Mouse (Mus musculus): ENCODE results near the gene Eml3. TPM values are rescaled to one million over a fixed set of nuclear protein-coding genes. Genes with fewer than 3 reads are reported as not detected.

The Eml3 gene
- polyA plus RNA-seq, 1 experiment from 2014 or later = 16.0 TPM

GRCm38 (mm10) chr19:8927891-8928525, 1.3 kb upstream of the Eml3 start:
- Histone ChIP-seq H3K4me3 (ENCODE audit: low read length) (no peak overlapping the region), H3K27me3 (ENCODE audit: control insufficient read depth, insufficient read depth, low read length) (no peaks in the 10 kb centered on the region), H3K9ac (ENCODE audit: low read length) (no peak overlapping the region), H3K36me3 (ENCODE audit: control insufficient read depth, insufficient read depth) (peaks cover 16% of the 10 kb centered on the region), H3K9me3 (replicated peaks; ENCODE audit: control insufficient read depth, low read length) (no peaks in the 10 kb centered on the region), H3K4me2 (ENCODE audit: low read depth, low read length) (no peak overlapping the region), H3K4me1 (ENCODE audit: control insufficient read depth, insufficient read depth, low read length) (peaks cover 16% of the 10 kb centered on the region), H3K27ac (ENCODE audit: low read length) (no peak overlapping the region)
- 78% methylated on average over 12 of the region's 12 CpGs for WGBS
- ATAC-seq (replicated peaks; ENCODE audit: extremely low read depth, insufficient read depth, low FRiP score) = no peak

GRCm38 (mm10) chr19:8928689-8929223, 596 bp upstream of the Eml3 start:
- 21% methylated on average over 16 of the region's 16 CpGs for WGBS
- Histone ChIP-seq H3K4me1 (ENCODE audit: control insufficient read depth, insufficient read depth, low read length) (peaks cover 16% of the 10 kb centered on the region), H3K9me3 (replicated peaks; ENCODE audit: control insufficient read depth, low read length) (no peaks in the 10 kb centered on the region), H3K4me3 (ENCODE audit: low read length) (peak overlapping the region; percentile 87), H3K4me2 (ENCODE audit: low read depth, low read length) (peak overlapping the region; percentile 86), H3K27ac (ENCODE audit: low read length) (peak overlapping the region; percentile 84), H3K36me3 (ENCODE audit: control insufficient read depth, insufficient read depth) (peaks cover 21% of the 10 kb centered on the region), H3K9ac (ENCODE audit: low read length) (peak overlapping the region; percentile 92; the same call in 1 of the 2 replicates), H3K27me3 (ENCODE audit: control insufficient read depth, insufficient read depth, low read length) (no peaks in the 10 kb centered on the region)
- no peak; the same call in 1 of the 2 replicates for ATAC-seq (replicated peaks; ENCODE audit: extremely low read depth, insufficient read depth, low FRiP score)

GRCm38 (mm10) chr19:8930117-8930516, 765 bp downstream of the Eml3 start:
- Histone ChIP-seq H3K36me3 (ENCODE audit: control insufficient read depth, insufficient read depth) (peaks cover 27% of the 10 kb centered on the region), H3K27me3 (ENCODE audit: control insufficient read depth, insufficient read depth, low read length) (no peaks in the 10 kb centered on the region), H3K9me3 (replicated peaks; ENCODE audit: control insufficient read depth, low read length) (no peaks in the 10 kb centered on the region), H3K4me3 (ENCODE audit: low read length) (peak overlapping the region; percentile 87), H3K4me1 (ENCODE audit: control insufficient read depth, insufficient read depth, low read length) (peaks cover 16% of the 10 kb centered on the region), H3K9ac (ENCODE audit: low read length) (peak overlapping the region; percentile 92), H3K27ac (ENCODE audit: low read length) (peak overlapping the region; percentile 84), H3K4me2 (ENCODE audit: low read depth, low read length) (peak overlapping the region; percentile 86)
- no peak for ATAC-seq (replicated peaks; ENCODE audit: extremely low read depth, insufficient read depth, low FRiP score)
- WGBS = 12% methylated on average over 11 of the region's 11 CpGs

GRCm38 (mm10) chr19:8930771-8931170, 1.4 kb downstream of the Eml3 start:
- ATAC-seq (replicated peaks; ENCODE audit: extremely low read depth, insufficient read depth, low FRiP score) = no peak
- Histone ChIP-seq H3K4me3 (ENCODE audit: low read length) (peak overlapping the region; percentile 87), H3K9me3 (replicated peaks; ENCODE audit: control insufficient read depth, low read length) (no peaks in the 10 kb centered on the region), H3K27ac (ENCODE audit: low read length) (no peak overlapping the region), H3K36me3 (ENCODE audit: control insufficient read depth, insufficient read depth) (peaks cover 24% of the 10 kb centered on the region), H3K4me1 (ENCODE audit: control insufficient read depth, insufficient read depth, low read length) (peaks cover 16% of the 10 kb centered on the region), H3K4me2 (ENCODE audit: low read depth, low read length) (peak overlapping the region; percentile 86), H3K9ac (ENCODE audit: low read length) (peak overlapping the region; percentile 92), H3K27me3 (ENCODE audit: control insufficient read depth, insufficient read depth, low read length) (no peaks in the 10 kb centered on the region)
- 75% methylated on average over 7 of the region's 7 CpGs for WGBS

GRCm38 (mm10) chr19:8936736-8937135, 7.4 kb downstream of the Eml3 start:
- no peak for ATAC-seq (replicated peaks; ENCODE audit: extremely low read depth, insufficient read depth, low FRiP score)
- H3K4me1 ChIP-seq (ENCODE audit: control insufficient read depth, insufficient read depth, low read length) = peaks cover 8% of the 10 kb centered on the region
- WGBS = 96% methylated on average over 2 of the region's 2 CpGs
- H3K9me3 ChIP-seq (replicated peaks; ENCODE audit: control insufficient read depth, low read length) = no peaks in the 10 kb centered on the region
- H3K4me3 ChIP-seq (ENCODE audit: low read length) = no peak overlapping the region
- H3K36me3 ChIP-seq (ENCODE audit: control insufficient read depth, insufficient read depth) = peaks cover 22% of the 10 kb centered on the region
- no peaks in the 10 kb centered on the region for H3K27me3 ChIP-seq (ENCODE audit: control insufficient read depth, insufficient read depth, low read length)
- H3K27ac ChIP-seq (ENCODE audit: low read length) = no peak overlapping the region
- H3K9ac ChIP-seq (ENCODE audit: low read length) = no peak overlapping the region
- no peak overlapping the region for H3K4me2 ChIP-seq (ENCODE audit: low read depth, low read length)

GRCm38 (mm10) chr19:8940526-8941133, 11.3 kb downstream of the Eml3 start:
- WGBS = 83% methylated on average over 15 of the region's 15 CpGs
- Histone ChIP-seq H3K4me1 (ENCODE audit: control insufficient read depth, insufficient read depth, low read length) (peaks cover 34% of the 10 kb centered on the region), H3K4me3 (ENCODE audit: low read length) (peak overlapping the region; percentile 99; the same call in 1 of the 2 replicates), H3K9ac (ENCODE audit: low read length) (peak overlapping the region; percentile 99), H3K9me3 (replicated peaks; ENCODE audit: control insufficient read depth, low read length) (no peaks in the 10 kb centered on the region), H3K27ac (ENCODE audit: low read length) (no peak overlapping the region; the same call in 1 of the 2 replicates), H3K27me3 (ENCODE audit: control insufficient read depth, insufficient read depth, low read length) (no peaks in the 10 kb centered on the region), H3K4me2 (ENCODE audit: low read depth, low read length) (peak overlapping the region; percentile 77), H3K36me3 (ENCODE audit: control insufficient read depth, insufficient read depth) (peaks cover 15% of the 10 kb centered on the region)
- ATAC-seq (replicated peaks; ENCODE audit: extremely low read depth, insufficient read depth, low FRiP score) = no peak

GRCm38 (mm10) chr19:8941136-8941514, 11.8 kb downstream of the Eml3 start:
- 41% methylated on average over 10 of the region's 10 CpGs for WGBS

GRCm38 (mm10) chr19:8941515-8942217, 12.3 kb downstream of the Eml3 start, which contains the start of gene Mta2:
Gene Mta2 (plus strand): TSS chr19:8941875.
- Histone ChIP-seq H3K4me1 (ENCODE audit: control insufficient read depth, insufficient read depth, low read length) (peaks cover 34% of the 10 kb centered on the region), H3K27ac (ENCODE audit: low read length) (peak within 1 kb of the TSS; percentile 99), H3K9ac (ENCODE audit: low read length) (peak within 1 kb of the TSS; percentile 99), H3K36me3 (ENCODE audit: control insufficient read depth, insufficient read depth) (peaks cover 21% of the 10 kb centered on the region), H3K9me3 (replicated peaks; ENCODE audit: control insufficient read depth, low read length) (no peaks in the 10 kb centered on the region), H3K4me2 (ENCODE audit: low read depth, low read length) (peak within 1 kb of the TSS; percentile 77), H3K27me3 (ENCODE audit: control insufficient read depth, insufficient read depth, low read length) (no peaks in the 10 kb centered on the region), H3K4me3 (ENCODE audit: low read length) (peak within 1 kb of the TSS; percentile 99)
- ATAC-seq (replicated peaks; ENCODE audit: extremely low read depth, insufficient read depth, low FRiP score) = peak; percentile 94
- WGBS = under 1% methylated on average over 64 of the region's 64 CpGs

More at GRCm38 (mm10) chr19:8941136-8941514, 11.8 kb downstream of the Eml3 start:
- peak overlapping the region; percentile 77 for H3K4me2 ChIP-seq (ENCODE audit: low read depth, low read length)
- ATAC-seq (replicated peaks; ENCODE audit: extremely low read depth, insufficient read depth, low FRiP score) = no peak
- H3K27me3 ChIP-seq (ENCODE audit: control insufficient read depth, insufficient read depth, low read length) = no peaks in the 10 kb centered on the region
- peaks cover 20% of the 10 kb centered on the region for H3K36me3 ChIP-seq (ENCODE audit: control insufficient read depth, insufficient read depth)
- no peaks in the 10 kb centered on the region for H3K9me3 ChIP-seq (replicated peaks; ENCODE audit: control insufficient read depth, low read length)
- H3K4me1 ChIP-seq (ENCODE audit: control insufficient read depth, insufficient read depth, low read length) = peaks cover 34% of the 10 kb centered on the region
- peak overlapping the region; percentile 73 for H3K27ac ChIP-seq (ENCODE audit: low read length)
- peak overlapping the region; percentile 99 for H3K9ac ChIP-seq (ENCODE audit: low read length)
- peak overlapping the region; percentile 99 for H3K4me3 ChIP-seq (ENCODE audit: low read length)

All from heart, embryonic 16.5 days (tissue).